Mouse (Mus musculus): ENCODE measurements around the gene Cep68.
"Not testable (repeated sequence)": the region's sequence is repeated elsewhere in the genome, so short reads cannot be mapped to it uniquely, and the experiment has no call there.

Cep68 gene

DNA sequence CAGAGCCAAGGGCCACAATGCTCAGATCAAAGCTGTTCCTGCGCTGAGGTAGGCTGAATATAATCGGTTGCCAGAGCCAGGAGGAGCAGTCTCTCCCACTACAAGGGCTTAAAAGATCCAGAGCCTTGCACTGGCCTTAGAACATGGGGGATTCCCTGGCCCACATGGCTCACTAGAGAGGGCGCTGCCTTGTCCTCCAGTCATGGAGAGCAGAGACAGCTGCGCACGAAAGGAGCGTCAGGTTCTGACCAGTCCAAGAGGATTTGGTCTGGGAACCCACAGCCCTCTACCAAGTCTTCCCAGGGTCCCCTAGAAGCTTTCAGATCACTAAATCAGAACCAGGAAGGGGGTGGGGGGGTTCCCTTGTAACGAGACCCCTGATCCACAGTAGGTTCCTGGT, 7.9 kb downstream of the Cep68 start:
- no peak for DNase-seq

DNA sequence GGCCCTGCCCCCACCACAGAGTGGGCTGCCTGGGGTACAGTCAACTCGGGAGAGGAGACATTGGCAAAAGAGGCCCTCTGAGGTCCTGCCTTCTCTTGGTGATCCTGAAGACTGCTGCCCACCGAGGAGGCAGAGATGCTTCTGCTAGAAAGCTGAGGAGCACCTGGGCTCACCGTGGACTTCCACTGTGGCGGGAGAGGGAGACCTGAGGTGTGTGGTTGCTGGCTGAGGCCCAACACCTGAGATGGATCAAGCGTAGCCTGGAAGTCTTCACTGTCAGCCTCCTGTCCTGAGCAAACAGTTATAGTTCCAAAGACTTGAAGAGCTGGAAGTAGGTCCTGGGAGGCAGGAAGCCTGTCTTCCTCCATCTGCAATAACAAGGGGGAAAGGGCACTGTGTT, 8.9 kb downstream of the Cep68 start:
- DNase-seq: no peak

DNA sequence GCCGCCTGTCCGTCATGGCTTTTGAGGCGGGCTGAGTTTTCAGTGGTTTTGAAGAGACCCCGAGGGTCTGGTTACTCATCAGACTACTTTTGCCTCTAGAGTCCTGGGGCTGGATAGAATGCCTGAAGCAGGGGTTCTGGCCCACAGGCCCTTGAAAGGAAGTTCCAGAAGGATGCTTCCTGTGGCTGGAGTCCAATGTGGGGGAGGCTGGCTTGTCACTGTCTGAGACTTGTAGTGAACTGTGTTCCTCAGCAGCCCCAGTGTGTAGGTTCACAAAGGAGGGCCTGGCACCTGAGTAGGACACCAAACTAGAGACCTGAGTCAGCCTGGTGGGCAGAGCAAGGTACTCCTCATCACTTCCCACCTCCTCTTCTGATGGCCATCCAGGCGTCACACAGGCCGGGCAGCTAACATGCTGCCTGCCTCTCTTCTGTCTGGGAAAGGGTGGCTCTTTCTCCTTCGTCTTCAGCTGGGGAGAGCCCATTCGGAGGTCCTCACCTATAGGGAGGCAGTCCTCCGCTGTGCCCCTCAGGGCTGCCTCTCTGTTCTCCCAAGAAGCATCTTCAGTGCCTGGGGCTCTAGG, 9.9 kb downstream of the Cep68 start:
- no peak for DNase-seq

DNA sequence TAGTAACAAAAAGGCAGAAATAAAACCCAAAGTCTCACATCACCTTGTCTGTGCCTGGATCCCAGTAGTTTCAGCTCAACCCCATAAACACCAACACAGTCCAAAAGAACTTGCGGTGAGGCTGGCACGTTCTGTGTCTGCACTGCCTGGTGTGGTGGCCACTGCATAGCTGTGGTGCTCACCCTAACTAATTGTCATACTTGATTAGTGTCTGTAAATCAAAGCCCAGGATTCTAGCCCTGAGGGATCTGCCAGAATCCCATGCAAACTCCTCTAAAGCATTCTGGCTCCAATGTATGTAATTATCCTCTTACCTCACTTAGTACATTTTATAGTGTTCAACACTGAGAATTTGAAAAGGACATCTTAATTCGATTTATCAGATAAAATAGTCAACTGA, 11.3 kb downstream of the Cep68 start:
- no peak for DNase-seq

DNA sequence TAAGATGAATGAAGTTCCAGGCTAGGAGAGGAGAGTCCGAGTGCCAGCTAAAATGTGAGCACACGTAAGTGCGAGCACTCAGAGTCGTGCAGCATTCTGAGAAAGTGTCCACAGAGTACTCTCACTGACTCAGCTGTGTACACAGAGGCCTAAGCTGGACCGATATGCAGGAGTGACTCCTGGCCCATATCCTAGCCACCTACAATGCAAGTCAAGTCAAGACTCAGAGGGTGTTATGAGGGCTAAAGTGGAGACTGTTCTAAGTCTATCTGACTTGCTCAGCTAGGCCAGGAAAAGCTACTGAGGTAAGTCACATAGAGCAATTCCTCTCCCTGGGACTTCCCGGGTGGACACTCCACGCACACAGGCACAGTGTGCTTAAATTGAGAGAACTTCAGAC, 12.2 kb downstream of the Cep68 start:
- no peak for DNase-seq

DNA sequence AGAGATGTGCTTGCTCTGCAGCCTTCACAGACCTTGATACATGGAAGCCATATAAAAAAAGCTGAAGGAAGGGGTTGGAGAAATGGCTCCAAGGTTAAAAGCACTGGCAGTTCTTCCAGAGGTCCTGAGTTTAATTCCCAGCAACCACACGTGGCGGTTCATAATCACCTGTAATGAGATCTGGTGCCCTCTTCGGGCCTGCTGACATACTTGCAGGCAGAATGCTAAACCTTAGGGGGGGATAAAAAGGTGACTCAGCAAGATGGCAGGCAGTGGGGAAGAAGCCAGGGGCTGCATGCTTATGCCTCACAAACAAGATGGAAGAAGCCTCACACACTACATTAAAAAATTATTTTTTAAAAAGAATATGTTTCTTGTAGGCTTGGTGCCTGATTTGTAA, 15.0 kb downstream of the Cep68 start:
- no peak for DNase-seq

DNA sequence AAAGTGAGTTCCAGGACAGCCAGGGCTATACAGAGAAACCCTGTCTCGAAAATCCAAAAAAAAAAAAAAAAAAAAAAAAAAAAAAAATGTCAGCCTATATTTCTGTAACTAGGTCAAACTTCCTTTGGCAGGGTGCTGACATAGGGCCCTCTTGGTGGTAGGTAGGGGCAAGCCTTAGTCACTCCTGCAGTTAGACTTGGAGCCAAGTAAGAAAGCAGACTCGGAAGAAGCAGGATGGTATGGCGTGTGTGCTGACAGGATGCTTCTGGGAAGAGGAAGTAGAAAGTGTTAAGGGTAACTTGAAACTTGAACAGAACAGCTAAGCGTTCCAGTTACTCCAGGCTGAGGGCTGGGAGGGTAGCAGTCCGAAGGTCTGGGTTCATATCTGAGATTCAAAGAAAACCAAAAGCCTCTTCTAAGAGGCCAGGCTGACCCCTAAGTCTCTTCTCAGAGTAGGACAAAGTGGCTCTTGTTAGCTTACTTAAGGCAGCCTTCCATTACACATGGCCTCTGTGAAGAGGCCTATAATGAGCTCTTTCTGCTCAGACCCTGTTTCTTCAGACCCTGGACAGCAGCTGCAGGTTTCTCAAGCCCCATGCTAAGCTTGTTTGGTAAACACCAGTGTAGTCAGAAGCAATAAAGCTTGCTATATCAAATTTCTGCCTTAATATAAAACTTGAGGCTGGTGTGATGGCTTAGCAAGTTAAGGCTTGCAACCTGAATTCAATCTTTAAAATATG, 17.0 kb downstream of the Cep68 start:
- no peak for DNase-seq

DNA sequence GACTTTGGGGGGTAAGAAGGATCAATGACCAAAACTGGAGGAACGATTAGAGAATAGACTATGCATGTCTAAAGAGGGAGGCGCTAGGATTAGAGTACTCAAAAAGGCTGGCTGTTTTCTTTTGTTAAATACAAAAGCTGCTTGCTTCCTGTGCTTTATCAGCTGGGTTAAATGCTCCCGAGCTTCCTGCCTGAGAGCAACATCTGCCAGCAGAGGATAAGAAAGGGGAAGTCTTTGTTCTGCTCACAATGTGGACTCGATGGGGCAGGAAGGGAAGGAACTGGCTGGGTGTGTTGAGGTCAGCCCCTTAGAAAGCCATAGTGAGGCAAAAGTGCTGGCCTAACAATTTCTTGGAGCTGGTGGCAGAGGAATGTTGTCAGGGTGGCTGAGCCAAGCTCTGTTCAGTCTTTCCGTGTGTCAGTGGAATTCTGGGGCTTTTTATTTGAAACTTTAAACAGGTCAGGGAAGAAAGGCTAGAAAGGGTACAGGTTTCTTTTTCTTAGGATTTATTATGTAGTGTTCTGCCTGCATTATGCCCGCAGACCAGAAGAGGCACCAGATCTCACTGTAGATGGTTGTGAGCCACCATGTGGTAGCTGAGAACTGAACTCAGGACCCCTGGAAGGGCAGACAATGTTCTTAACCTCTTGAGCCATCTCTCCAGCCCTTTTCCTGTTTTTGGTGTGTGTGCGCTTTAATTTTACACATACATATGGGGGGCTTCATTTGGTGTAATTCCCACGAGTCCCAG, 17.9 kb downstream of the Cep68 start:
- DNase-seq: peak; percentile 76 to 83

DNA sequence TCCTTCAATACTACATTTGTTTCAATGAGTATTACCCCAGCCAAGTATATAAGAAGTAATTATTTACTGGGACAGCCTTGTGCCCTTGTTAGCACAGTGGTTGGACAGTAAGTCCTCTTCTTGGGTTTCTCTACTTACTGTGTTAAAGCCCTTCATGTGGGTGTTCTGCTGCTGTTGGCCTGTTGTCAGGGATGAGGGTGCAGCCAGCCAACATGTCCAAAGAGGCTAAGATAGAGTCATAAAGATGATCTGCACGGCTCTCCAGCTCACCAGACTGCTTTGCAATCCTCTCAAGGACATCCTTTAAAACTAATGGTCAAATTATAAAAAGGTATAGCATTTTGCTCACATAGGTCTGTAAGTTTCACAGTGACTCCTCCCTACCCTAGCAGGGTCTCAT, 18.9 kb downstream of the Cep68 start:
- DNase-seq: no peak

DNA sequence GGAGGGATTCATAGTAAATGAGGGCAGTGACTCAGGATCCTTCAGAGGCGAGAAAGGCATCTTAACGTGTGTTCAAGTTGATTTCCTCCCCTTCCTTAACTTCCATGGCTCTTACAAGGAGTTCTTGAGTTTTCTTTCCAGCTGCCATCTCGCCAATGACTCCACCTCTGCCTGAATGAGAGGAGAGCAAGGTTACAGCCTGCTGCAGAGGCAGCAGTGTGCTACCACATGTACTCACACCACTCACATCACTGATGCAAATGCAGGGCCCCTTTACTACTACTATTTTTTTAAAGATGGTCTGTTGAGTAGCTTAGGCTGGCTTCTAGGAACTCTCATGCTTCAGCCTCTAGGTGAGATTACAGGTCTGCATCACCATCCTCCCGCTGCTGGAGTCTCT, 19.9 kb downstream of the Cep68 start:
- DNase-seq: no peak

DNA sequence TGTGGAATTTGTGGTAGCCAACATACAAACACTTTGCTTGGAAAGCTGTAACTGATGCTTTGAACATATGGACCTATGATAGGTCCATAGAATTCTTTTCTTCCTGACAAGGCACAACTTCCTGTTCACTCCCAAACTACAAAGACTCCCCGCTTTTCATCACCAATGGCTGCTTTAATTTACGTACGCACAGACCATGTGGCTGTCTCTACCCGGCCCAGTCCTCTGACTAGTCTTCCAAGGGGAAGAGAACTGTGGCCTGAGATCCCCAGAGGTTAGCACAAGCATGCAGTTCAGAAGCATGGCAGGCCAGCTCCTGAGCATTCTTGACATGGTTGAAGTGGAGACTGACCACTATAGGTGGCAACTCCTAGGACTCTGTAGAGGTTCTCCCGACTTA, 20.6 kb downstream of the Cep68 start:
- no peak for DNase-seq

DNA sequence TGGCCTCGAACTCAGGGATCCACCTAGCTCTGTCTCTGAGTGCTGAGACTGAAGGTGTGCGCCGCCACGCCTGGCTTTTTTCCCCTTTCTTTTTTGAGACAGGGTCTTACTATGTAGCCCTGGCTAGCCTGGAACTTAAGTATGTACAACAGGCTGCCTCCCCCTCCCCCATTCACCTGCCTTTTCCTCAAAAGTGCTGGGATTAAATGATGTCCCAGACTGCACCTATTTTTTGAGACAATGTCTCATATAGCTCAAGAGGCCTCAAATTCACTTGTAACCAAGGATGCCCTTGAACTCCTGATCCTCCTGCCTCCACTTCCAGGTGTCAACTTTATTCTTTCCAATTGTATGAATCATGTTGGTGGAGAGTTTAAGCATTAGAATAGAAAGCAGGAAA, 23.3 kb downstream of the Cep68 start:
- no peak for DNase-seq

DNA sequence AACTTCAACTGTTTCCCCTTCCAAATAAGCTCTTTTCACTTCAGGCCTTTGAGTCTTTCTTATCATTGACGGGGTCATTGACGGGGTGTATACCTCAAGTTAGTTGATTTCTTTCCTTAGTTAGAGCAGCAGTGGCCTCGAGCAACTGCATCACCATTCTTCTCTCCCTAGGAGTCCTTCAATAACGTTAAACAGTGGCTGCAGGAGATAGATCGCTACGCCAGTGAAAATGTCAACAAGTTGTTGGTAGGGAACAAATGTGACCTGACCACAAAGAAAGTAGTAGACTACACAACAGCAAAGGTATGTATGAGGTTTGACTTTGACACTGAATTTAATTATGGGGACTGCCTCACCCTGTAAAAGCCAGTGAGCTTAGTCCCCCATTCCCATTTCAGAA, 25.0 kb downstream of the Cep68 start:
- no peak for DNase-seq

DNA sequence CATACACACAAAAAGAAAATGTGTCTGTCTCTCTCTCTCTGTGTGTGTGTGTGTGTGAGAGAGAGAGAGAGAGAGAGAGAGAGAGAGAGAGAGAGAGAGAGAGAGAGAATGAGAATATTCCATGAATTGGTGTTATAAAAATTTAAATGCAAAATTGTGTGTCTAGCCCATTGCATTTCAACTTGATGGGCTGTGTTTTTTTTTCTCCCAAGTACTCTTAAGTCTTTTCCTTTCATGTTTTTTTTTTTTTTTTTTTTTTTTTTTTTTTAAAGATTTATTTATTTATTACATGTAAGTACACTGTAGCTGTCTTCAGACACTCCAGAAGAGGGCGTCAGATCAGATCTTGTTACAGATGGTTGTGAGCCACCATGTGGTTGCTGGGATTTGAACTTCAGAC, 27.6 kb downstream of the Cep68 start:
- not testable (repeated sequence) for DNase-seq

DNA sequence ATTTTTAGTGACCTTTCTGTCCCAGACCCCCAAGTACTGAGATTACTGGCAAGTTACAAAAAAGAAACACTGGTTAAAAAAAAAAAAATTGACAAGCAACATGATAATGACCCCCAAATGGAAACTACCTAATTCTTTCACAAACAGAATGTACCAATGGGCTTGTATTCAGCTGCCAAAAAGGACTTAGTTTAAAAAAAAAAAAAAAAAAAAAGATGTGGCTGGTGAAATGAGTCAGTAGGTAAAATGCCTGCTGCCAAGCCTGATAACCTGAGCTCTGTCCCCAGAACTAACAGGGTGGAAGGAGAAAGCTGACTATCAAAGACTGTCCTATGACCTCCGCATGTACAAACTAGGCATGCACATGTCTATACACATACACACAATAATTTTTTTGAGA, 32.0 kb downstream of the Cep68 start:
- DNase-seq: no peak

DNA sequence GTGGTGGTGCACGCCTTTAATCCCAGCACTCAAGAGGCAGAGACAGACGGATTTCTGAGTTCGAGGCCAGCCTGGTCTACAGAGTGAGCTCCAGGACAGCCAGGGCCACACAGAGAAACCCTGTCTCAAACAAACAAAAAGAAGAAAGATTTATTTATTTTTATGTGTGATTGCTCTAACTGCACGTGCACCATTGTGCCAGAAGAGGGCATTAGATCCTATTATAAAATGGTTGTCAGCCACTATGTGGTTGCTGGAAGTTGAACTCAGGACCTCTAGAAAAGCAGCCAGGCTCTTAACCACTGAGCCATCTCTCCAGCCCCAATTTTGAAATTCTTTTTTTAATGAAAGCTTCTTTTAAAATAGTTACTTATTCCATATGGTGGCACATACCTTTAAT, 32.8 kb downstream of the Cep68 start:
- DNase-seq: no peak

DNA sequence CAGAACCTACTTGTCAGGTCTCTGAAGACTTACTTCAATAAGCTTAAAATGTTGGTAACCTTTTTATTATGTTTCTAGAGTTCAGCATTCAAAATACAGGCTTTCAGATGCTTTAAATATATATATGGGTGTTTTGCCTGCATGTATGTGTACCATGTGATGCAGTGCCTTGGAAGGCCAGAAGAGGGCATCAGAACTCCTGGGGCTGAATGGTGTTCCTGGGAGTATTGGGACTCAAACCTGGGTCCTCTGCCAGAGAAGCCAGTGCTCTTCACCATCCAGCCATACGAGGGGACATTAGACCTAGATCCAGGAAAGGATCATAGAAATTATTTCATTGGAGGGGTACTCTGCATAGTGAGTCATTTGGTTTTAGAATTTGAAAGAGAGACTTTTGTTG, 34.5 kb downstream of the Cep68 start:
- peak in 1 of 2 experiments; percentile 24 for DNase-seq

DNA sequence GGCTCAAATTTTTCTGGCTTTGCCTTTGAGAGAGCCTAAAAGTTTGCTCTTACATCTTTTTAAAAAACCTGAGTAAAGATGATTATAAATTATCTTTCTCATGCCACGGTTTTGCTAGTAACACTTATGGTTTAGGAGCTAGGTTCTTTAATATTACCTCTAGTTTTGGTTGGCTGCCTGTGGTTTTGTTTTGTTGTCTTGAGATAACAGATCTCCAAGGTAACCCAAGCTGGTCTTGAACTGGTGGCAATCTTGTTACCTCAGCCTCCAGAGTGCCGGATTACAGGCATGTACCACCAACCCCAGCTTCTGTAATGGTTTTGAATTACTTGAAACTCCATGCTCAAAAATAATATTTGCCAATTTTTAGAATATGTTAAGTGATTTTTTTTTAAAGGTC, 37.4 kb downstream of the Cep68 start:
- no peak for DNase-seq

DNA sequence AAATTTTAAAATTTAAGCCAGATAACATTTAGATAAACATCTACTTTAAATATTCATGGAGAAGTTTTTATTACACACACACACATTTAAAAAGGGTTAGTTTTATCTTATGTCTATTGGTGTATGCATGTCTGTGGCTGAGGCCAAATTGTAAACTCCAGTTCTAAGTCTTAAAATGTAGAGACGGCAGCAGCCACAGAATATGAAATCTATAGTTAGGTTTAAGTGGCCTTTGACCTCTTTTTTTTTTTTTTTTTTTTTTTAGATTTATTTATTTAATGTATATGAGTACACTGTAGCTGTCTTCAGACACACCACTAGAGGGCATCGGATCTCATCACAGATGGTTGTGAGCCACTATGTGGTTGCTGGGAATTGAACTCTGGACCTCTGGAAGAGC, 41.6 kb downstream of the Cep68 start:
- no peak for DNase-seq

DNA sequence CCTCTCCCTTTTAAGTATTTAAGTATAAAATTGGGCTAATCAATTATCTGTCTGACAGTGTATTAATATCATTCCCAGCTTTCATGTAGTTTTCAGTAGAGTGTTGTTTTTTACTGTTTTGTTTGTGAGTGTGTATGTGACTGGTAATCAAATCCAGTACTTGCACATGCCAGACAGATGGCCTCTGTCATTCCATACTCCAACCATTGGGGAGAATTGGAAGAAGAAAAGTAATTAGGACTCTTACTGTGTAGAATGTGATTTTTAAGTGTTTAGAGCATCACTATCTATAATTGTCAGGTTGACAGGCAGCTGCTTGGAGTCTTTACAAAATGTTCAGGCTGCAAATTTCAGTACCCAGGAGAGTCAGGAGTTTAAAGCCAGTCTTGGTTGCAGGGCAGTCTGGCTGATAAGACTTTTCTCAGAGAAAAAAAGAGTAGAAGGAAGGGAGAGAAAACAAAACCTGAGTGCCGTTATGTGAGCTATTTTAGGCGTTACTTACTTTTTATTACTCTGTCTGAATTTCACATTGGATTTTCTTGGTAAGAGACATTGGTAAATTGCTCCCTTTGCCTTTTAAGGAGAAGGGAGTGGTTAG, 42.5 kb downstream of the Cep68 start:
- DNase-seq: no peak

DNA sequence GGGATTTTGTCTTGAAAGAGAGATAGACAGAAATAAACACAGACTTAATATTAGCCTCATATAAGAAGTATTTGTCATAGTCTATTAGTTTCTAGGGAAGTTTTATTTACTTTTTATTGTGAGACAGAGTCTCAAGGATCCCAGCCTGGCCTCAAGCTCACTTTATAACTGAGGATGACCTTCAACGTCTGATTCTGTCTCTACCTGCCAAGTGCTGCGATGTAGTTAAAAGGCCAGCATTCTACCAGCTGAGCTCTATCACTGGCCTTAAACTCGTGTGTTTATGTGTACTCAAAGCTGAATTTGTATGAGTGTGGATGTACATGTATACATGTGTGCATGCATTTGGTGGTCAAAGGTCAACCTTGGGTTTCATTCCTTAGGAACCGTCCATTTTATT, 43.7 kb downstream of the Cep68 start:
- DNase-seq: no peak

DNA sequence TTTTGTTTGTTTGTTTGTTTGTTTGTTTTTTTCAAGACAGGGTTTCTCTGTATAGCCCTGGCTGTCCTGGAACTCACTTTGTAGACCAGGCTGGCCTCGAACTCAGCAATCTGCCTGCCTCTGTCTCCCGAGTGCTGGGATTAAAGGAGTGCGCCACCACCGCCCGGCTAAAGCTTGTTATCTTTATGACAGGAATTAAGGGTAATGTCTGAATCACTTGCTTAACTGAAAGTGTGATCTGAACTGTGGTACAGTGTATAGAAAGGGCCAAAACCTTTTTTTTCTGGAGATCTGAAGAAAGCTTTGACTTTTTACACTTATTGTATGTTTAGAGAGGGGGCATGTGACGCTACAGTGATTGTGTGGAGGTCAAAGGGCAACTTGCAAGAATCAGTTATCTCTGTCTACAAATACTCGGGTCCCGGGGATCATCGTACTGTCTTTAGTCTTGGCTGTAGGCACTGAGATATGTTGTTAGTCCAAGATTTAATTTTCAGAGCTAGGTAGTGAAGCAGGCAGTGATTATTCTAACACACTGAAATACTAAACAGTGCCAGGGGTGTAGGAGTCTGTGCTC, 44.3 kb downstream of the Cep68 start:
- DNase-seq: no peak

DNA sequence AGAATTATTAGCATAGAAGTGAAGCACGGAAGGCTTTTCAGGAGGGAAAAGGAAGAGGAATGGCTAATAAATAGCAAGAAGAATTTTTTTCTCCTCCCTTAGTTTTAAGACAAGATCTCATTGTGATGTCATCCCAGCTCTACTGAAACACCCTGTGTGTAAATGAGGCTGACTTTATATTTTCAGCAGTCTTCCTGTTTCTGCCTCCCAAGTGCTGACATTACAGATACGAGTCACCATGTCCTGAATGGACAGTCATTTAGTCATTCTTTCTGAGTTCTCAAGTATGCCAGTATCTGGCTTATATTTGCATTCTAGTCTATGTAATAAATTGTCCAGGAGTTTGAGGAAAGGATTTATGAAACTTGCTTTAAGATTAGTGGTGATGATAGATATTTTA, 44.9 kb downstream of the Cep68 start:
- DNase-seq: no peak
